Mouse (Mus musculus) layer of hippocampus, adult 9-11 months (tissue): Measurements from ENCODE around the gene Zfp334.

Source experiments
- DNase-seq: peaks from one replicate; pipeline ENCODE4 v3.0.0; 2022

Gene Zfp334

GRCm38 (mm10) chr2:165387844-165388495 is at the start of gene Zfp334:
Gene Zfp334 (minus strand): TSS chr2:165388259.
- DNase-seq: peak; percentile 97

- DNase-seq: no peak
Observed at GRCm38 (mm10) chr2:165428694-165429093, 40.6 kb upstream of the Zfp334 start.

GRCm38 (mm10) chr2:165420195-165420594 is 32.1 kb upstream of the Zfp334 start:
- no peak for DNase-seq

- DNase-seq: peak; percentile 47
Observed at GRCm38 (mm10) chr2:165419670-165420111, 31.6 kb upstream of the Zfp334 start.

GRCm38 (mm10) chr2:165418577-165418976 is 30.5 kb upstream of the Zfp334 start:
- no peak for DNase-seq

GRCm38 (mm10) chr2:165417291-165417690 is 29.2 kb upstream of the Zfp334 start:
- DNase-seq: peak; percentile 83

GRCm38 (mm10) chr2:165415795-165416194 is 27.7 kb upstream of the Zfp334 start:
- no peak for DNase-seq

GRCm38 (mm10) chr2:165415141-165415721 is 27.2 kb upstream of the Zfp334 start:
- no peak for DNase-seq

GRCm38 (mm10) chr2:165414321-165414720 is 26.3 kb upstream of the Zfp334 start:
- no peak for DNase-seq

GRCm38 (mm10) chr2:165413884-165414283 is 25.8 kb upstream of the Zfp334 start:
- DNase-seq: peak; percentile 47

- DNase-seq: no peak
Observed at GRCm38 (mm10) chr2:165407700-165408301, 19.7 kb upstream of the Zfp334 start.

GRCm38 (mm10) chr2:165405351-165405750 is 17.3 kb upstream of the Zfp334 start:
- DNase-seq: no peak

GRCm38 (mm10) chr2:165404951-165405350 is 16.9 kb upstream of the Zfp334 start:
- no peak for DNase-seq

GRCm38 (mm10) chr2:165398164-165398785 is 10.2 kb upstream of the Zfp334 start:
- no peak for DNase-seq

GRCm38 (mm10) chr2:165397502-165398163 is 9.6 kb upstream of the Zfp334 start:
- no peak for DNase-seq

GRCm38 (mm10) chr2:165396831-165397501 is 8.9 kb upstream of the Zfp334 start:
- DNase-seq: peak; percentile 56

GRCm38 (mm10) chr2:165392156-165392555 is 4.1 kb upstream of the Zfp334 start:
- no peak for DNase-seq

GRCm38 (mm10) chr2:165391561-165391960 is 3.5 kb upstream of the Zfp334 start:
- DNase-seq: peak; percentile 62

GRCm38 (mm10) chr2:165389299-165389952 is 1.4 kb upstream of the Zfp334 start:
- DNase-seq: no peak

- DNase-seq: no peak
Observed at GRCm38 (mm10) chr2:165387370-165387769, 689 bp downstream of the Zfp334 start.

- no peak for DNase-seq
Observed at GRCm38 (mm10) chr2:165380050-165380449, 8.0 kb downstream of the Zfp334 start.

- DNase-seq: no peak
Observed at GRCm38 (mm10) chr2:165376001-165376400, 12.1 kb downstream of the Zfp334 start.
